Mouse (Mus musculus): ENCODE measurements around the gene Trim2. TPM values are rescaled to one million over a fixed set of nuclear protein-coding genes. Genes with fewer than 3 reads are reported as not detected.

Trim2 gene
- polyA plus RNA-seq, 1 experiment: 0.53 TPM

DNA sequence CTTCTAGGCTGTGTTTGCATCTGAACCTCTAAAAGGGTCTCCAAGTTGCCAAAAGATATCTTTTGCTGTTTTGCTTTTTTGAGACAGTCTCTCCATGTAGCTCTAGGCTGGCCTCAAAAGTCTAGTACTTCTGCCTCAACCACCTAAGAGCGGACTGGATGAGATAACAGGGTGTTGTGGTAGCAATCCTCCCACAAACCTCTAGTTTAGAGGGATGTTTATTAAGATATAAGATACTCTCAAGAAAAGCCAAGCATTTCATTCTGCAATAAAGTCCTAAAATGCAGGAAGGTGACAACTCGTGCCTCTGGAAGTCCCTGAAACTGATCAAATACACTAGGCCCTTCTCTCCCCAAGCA, 52.2 kb downstream of the Trim2 start:
- Histone ChIP-seq H3K4me3 (ENCODE audit: control insufficient read depth, low read depth, low read length) (no peak overlapping the region), H3K36me3 (ENCODE audit: control insufficient read depth, insufficient read depth, low read length) (no peaks in the 10 kb centered on the region), H3K27me3 (ENCODE audit: control insufficient read depth, insufficient read depth, low read length) (peaks cover 5% of the 10 kb centered on the region), H3K27ac (ENCODE audit: control insufficient read depth, insufficient read depth, low read depth, low read length) (no peak overlapping the region), H3K4me1 (ENCODE audit: control insufficient read depth, insufficient read depth, low read length) (peaks cover 5% of the 10 kb centered on the region)
- TF ChIP-seq CTCF (IDR thresholded peaks at IDR 0.05; ENCODE audit: control insufficient read depth, insufficient read depth, insufficient replicate concordance, low read depth, low read length) (no peak), POLR2A (IDR thresholded peaks at IDR 0.05; ENCODE audit: control insufficient read depth, low read depth, low read length) (no peak)

DNA sequence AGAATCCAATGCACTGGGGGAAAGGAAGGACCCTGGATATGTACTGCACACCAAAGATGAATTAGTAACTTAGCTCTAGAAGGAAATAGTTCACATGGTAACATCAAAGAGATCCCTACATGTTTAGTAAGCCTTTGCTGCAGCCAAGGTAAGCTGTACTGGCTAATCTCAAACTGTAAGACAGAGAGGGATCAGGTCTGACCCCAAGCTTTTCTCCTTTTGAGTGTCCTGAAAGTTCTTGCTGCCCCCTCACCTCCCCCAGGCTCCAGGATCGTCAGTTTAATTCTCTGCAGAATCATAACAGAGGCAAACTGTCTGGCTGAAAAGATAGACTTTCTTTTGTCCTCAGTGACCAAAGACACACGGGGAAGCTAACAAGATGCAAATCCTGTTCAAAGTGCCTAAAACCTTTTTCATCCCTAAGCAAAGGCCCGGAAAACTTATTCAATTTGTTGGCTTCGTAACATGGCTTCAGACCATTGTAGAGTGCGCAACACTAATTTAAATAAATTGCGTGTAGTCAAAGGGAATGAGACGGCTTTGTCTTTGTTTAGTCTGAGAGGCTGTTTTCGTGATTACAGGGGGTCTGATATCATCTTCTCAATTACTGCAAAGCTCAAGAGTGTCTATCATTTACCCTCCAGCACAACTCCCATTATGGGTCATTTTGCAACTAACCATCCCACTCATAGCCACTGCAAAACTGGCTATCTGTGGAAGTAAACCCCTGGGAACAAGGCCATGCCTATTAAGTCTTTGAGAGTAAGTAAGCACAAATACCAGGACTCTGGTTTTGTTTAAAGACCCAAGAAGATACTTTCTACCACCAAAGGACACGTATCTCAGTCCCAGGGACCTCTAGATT, 52.8 kb downstream of the Trim2 start:
- no peak overlapping the region for H3K27ac ChIP-seq (ENCODE audit: control insufficient read depth, insufficient read depth, low read depth, low read length)

DNA sequence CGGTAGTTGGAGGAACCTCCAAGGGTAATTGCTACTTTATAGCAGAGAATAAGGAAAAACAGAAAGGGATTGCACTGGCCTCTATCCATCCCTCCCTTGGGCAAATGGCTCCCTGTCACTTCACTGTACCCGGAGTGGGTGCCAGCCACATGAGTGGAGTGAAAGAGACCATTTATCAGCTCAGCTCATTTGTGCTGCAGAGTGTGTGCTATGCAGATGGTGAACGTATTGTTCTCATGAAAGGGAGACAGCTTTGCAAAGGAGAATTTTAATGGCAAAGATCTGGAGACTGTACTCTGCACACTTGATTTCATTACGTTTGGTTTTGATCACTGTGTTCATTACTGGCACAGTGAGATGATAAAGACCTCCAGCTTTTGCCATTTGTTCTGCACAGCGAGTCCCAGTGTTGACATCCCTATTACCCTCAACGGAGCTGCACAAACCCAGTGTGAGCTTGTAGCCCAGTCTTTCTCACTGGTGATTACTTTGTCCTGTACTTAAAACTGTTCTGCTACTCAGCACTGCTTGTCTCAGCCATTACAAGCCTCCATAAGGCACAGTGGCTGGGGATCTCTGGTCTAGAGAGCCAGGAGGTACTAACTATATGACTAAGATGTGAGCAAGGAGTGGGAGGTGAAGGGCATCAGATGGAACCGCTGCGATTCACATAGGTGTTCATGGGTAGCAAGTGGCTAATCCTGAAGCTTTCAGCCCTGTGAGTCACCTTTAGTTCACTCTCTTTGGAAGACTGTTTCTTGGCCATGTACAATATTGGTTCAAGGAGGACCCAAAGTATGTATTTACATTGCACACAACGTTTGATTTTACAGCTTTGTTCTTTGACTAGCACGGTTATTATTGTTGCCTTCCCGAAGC, 53.7 kb downstream of the Trim2 start:
- H3K27me3 ChIP-seq (ENCODE audit: control insufficient read depth, insufficient read depth, low read length): no peaks in the 10 kb centered on the region
- no peaks in the 10 kb centered on the region for H3K36me3 ChIP-seq (ENCODE audit: control insufficient read depth, insufficient read depth, low read length)
- no peak overlapping the region for H3K27ac ChIP-seq (ENCODE audit: control insufficient read depth, insufficient read depth, low read depth, low read length)
- H3K4me3 ChIP-seq (ENCODE audit: control insufficient read depth, low read depth, low read length): no peak overlapping the region
- TF ChIP-seq POLR2A (IDR thresholded peaks at IDR 0.05; ENCODE audit: control insufficient read depth, low read depth, low read length): no peak
- no peak for TF ChIP-seq CTCF (IDR thresholded peaks at IDR 0.05; ENCODE audit: control insufficient read depth, insufficient read depth, insufficient replicate concordance, low read depth, low read length)
- no peaks in the 10 kb centered on the region for H3K4me1 ChIP-seq (ENCODE audit: control insufficient read depth, insufficient read depth, low read length)

More for the DNA sequence above, 52.8 kb downstream of the Trim2 start:
- Histone ChIP-seq H3K4me1 (ENCODE audit: control insufficient read depth, insufficient read depth, low read length) (no peaks in the 10 kb centered on the region), H3K27me3 (ENCODE audit: control insufficient read depth, insufficient read depth, low read length) (no peaks in the 10 kb centered on the region), H3K4me3 (ENCODE audit: control insufficient read depth, low read depth, low read length) (no peak overlapping the region), H3K36me3 (ENCODE audit: control insufficient read depth, insufficient read depth, low read length) (no peaks in the 10 kb centered on the region)
- TF ChIP-seq CTCF (IDR thresholded peaks at IDR 0.05; ENCODE audit: control insufficient read depth, insufficient read depth, insufficient replicate concordance, low read depth, low read length) (no peak), POLR2A (IDR thresholded peaks at IDR 0.05; ENCODE audit: control insufficient read depth, low read depth, low read length) (no peak)

DNA sequence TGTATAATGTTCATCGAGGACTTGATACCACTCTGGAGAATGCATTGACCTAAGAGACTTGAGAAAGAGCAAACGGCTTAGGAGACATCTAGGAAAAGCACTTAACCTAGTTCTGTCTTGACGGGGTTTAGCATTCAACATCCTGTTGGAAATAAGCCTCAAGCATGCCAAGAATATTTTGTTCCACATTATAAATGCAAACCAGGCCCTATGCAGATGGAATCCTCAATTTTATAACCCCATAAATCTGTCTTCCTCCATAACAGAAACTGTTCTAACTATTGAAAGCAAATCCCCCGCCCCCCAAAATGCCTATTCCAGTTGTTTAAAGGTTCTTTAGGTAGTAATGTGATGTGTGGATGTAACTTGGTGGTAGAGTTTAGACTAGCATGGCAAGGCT, 55.0 kb downstream of the Trim2 start:
- TF ChIP-seq POLR2A (IDR thresholded peaks at IDR 0.05; ENCODE audit: control insufficient read depth, low read depth, low read length) (no peak), CTCF (IDR thresholded peaks at IDR 0.05; ENCODE audit: control insufficient read depth, insufficient read depth, insufficient replicate concordance, low read depth, low read length) (no peak)
- Histone ChIP-seq H3K27me3 (ENCODE audit: control insufficient read depth, insufficient read depth, low read length) (no peaks in the 10 kb centered on the region), H3K36me3 (ENCODE audit: control insufficient read depth, insufficient read depth, low read length) (no peaks in the 10 kb centered on the region), H3K4me3 (ENCODE audit: control insufficient read depth, low read depth, low read length) (no peak overlapping the region), H3K27ac (ENCODE audit: control insufficient read depth, insufficient read depth, low read depth, low read length) (no peak overlapping the region), H3K4me1 (ENCODE audit: control insufficient read depth, insufficient read depth, low read length) (no peaks in the 10 kb centered on the region)

DNA sequence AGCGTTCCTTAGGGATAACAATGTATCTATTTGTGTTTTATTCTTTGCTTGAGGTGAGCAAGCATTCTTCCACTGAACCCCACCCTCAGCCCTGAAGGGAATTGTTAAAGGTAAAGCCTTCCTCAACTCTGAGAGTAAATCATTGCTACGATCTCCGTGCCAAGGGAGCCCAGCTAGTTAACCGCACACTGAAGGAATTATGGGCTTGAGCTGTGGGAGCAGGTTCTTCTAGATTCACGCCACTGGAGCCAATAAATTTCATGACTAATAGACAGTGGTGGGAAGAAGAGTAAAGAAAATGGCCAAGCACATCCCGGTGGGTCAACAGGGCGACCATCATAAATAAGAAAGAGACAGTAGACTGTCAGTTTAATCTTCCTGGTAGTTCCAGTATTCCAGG, 56.4 kb downstream of the Trim2 start:
- Histone ChIP-seq H3K36me3 (ENCODE audit: control insufficient read depth, insufficient read depth, low read length) (no peaks in the 10 kb centered on the region), H3K4me1 (ENCODE audit: control insufficient read depth, insufficient read depth, low read length) (no peaks in the 10 kb centered on the region), H3K27me3 (ENCODE audit: control insufficient read depth, insufficient read depth, low read length) (no peaks in the 10 kb centered on the region), H3K4me3 (ENCODE audit: control insufficient read depth, low read depth, low read length) (no peak overlapping the region), H3K27ac (ENCODE audit: control insufficient read depth, insufficient read depth, low read depth, low read length) (no peak overlapping the region)
- no peak for TF ChIP-seq CTCF (IDR thresholded peaks at IDR 0.05; ENCODE audit: control insufficient read depth, insufficient read depth, insufficient replicate concordance, low read depth, low read length)
- no peak for TF ChIP-seq POLR2A (IDR thresholded peaks at IDR 0.05; ENCODE audit: control insufficient read depth, low read depth, low read length)

DNA sequence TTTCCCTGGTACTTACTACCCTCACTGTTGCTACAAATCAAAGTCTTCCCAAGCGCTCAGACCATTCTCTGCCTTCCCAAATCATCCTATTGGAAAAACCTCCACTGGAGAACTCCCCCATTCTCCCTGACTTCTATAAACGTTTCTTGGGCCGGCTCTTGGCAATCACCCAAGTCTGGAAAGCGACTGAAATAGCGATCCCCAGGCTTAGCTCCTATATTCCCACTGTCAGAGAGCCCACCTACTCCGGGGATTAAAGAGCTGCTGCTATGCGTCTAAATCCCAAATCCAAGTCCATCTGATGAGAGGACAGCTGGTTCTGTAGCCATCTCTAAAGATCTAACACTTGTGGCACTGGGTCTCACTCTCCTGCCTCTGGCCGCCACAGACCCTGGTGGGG, 58.9 kb downstream of the Trim2 start:
- TF ChIP-seq POLR2A (IDR thresholded peaks at IDR 0.05; ENCODE audit: control insufficient read depth, low read depth, low read length): no peak
- no peak for TF ChIP-seq CTCF (IDR thresholded peaks at IDR 0.05; ENCODE audit: control insufficient read depth, insufficient read depth, insufficient replicate concordance, low read depth, low read length)
- Histone ChIP-seq H3K27ac (ENCODE audit: control insufficient read depth, insufficient read depth, low read depth, low read length) (no peak overlapping the region), H3K27me3 (ENCODE audit: control insufficient read depth, insufficient read depth, low read length) (no peaks in the 10 kb centered on the region), H3K4me3 (ENCODE audit: control insufficient read depth, low read depth, low read length) (no peak overlapping the region), H3K4me1 (ENCODE audit: control insufficient read depth, insufficient read depth, low read length) (no peaks in the 10 kb centered on the region), H3K36me3 (ENCODE audit: control insufficient read depth, insufficient read depth, low read length) (no peaks in the 10 kb centered on the region)

DNA sequence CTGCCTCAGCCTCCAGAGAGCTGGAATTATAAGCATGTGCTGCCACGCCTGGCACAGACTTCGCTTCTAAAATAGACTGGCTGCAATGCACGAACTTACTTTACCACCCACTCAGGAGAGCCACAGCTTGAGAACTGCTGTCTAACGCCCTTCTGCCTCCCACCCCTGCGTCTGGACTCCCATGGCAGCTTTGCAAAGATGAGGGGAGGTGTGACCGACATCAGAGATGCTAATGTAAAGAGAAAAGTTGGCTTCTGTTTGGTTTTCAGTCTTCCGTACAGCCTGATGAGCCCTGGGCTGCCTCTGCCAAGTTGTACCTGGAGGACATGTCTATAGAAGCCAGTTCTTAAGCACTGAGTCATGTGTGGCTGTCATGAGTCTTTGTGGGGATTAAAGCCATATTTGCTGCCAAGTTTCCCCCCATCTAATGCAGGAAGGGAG, 60.2 kb downstream of the Trim2 start:
- Histone ChIP-seq H3K4me1 (ENCODE audit: control insufficient read depth, insufficient read depth, low read length) (no peaks in the 10 kb centered on the region), H3K36me3 (ENCODE audit: control insufficient read depth, insufficient read depth, low read length) (no peaks in the 10 kb centered on the region), H3K27ac (ENCODE audit: control insufficient read depth, insufficient read depth, low read depth, low read length) (no peak overlapping the region), H3K27me3 (ENCODE audit: control insufficient read depth, insufficient read depth, low read length) (no peaks in the 10 kb centered on the region), H3K4me3 (ENCODE audit: control insufficient read depth, low read depth, low read length) (no peak overlapping the region)
- no peak for TF ChIP-seq CTCF (IDR thresholded peaks at IDR 0.05; ENCODE audit: control insufficient read depth, insufficient read depth, insufficient replicate concordance, low read depth, low read length)
- no peak for TF ChIP-seq POLR2A (IDR thresholded peaks at IDR 0.05; ENCODE audit: control insufficient read depth, low read depth, low read length)

Measured in testis, adult 2 months (tissue).